Mouse (Mus musculus) lung, postnatal 0 days (tissue): ENCODE measurements at regions not wholly inside any gene's neighbourhood (a gene's known extent, or its start where the extent isn't known, plus 50 kb on each side); places are given as distances from the start of the nearest gene placed in this dataset.
"Not testable (repeated sequence)": the region's sequence is repeated elsewhere in the genome, so short reads cannot be mapped to it uniquely, and the experiment has no call there.

Experiments
- ATAC-seq: fragments of 200-750 bp; cut with Nextera tagmentation; 2 replicates; pipeline ENCODE4 v1.8.0; 2017; ENCODE audit warnings: moderate library complexity
- DNase-seq: peaks from one replicate; pipeline ENCODE4 v3.0.0-alpha.2; 2016; ENCODE audit warnings: low spot score
- H3K27ac ChIP-seq: fragments of 300-500 bp; sonication (generic); 2 replicates; pipeline ENCODE4 v1.5.1; 2014; ENCODE audit warnings: antibody characterized with exemption, mild to moderate bottlenecking, low read length, mixed read lengths
- H3K27me3 ChIP-seq: fragments of 300-500 bp; sonication (generic); replicated peaks from 2 replicates; pipeline ENCODE4 v1.6.1; 2014; ENCODE audit warnings: low read length, mixed read lengths; ENCODE audit not compliant: insufficient read depth
- H3K36me3 ChIP-seq: fragments of 300-500 bp; sonication (generic); 2 replicates; pipeline ENCODE4 v1.6.1; 2014; ENCODE audit warnings: low read length, mixed read lengths; ENCODE audit not compliant: insufficient read depth
- H3K4me1 ChIP-seq: fragments of 300-500 bp; sonication (generic); 2 replicates; pipeline ENCODE4 v1.6.1; 2014; ENCODE audit warnings: antibody characterized with exemption, low read depth, low read length, mixed read lengths; ENCODE audit not compliant: insufficient read depth
- H3K4me2 ChIP-seq: fragments of 300-500 bp; sonication (generic); replicated peaks from 2 replicates; pipeline ENCODE4 v1.6.1; 2014; ENCODE audit warnings: low read depth, mild to moderate bottlenecking, low read length, moderate library complexity, mixed read lengths
- H3K4me3 ChIP-seq: fragments of 300-500 bp; sonication (generic); 2 replicates; pipeline ENCODE4 v1.5.1; 2014; ENCODE audit warnings: low read depth, low read length
- H3K9ac ChIP-seq: fragments of 300-500 bp; sonication (generic); replicated peaks from 2 replicates; pipeline ENCODE4 v1.6.1; 2014; ENCODE audit warnings: low read depth, mild to moderate bottlenecking
- H3K9me3 ChIP-seq: fragments of 300-500 bp; sonication (generic); 2 replicates; pipeline ENCODE4 v1.6.1; 2016; ENCODE audit warnings: low read length, mixed read lengths
- CTCF ChIP-seq: IDR thresholded peaks from 2 replicates; pipeline ENCODE4 v1.5.1; 2016; ENCODE audit warnings: antibody characterized with exemption, mild to moderate bottlenecking
- EP300 ChIP-seq: IDR thresholded peaks from 2 replicates; pipeline ENCODE4 v1.6.1; 2016; ENCODE audit warnings: antibody characterized with exemption, mild to moderate bottlenecking, control low read depth
- WGBS: fragments of 180-500 bp; shearing (Covaris S2); extraction: QIAGEN DNeasy Blood & Tissue Kit; methylation state at CpG from one replicate; pipeline ENCODE4 v1.1.7; 2014; 5-methylcytosine and 5-hydroxymethylcytosine counted together

GRCm38 (mm10) chr4:55253769-55254168 is 96.1 kb upstream of the Rad23b start:
- no peak for TF ChIP-seq EP300
- TF ChIP-seq CTCF: no peak
- ATAC-seq: no peak

GRCm38 (mm10) chr4:55271965-55272630 is 77.7 kb upstream of the Rad23b start:
- no peak overlapping the region for H3K4me3 ChIP-seq
- H3K27ac ChIP-seq: no peak overlapping the region
- H3K4me1 ChIP-seq: no peaks in the 10 kb centered on the region
- ATAC-seq: no peak
- H3K36me3 ChIP-seq: no peaks in the 10 kb centered on the region
- WGBS: 57% methylated on average over 8 of the region's 8 CpGs
- H3K9me3 ChIP-seq: no peaks in the 10 kb centered on the region
- no peak overlapping the region for H3K9ac ChIP-seq
- H3K27me3 ChIP-seq: no peaks in the 10 kb centered on the region
- TF ChIP-seq EP300: no peak
- no peak for TF ChIP-seq CTCF
- no peak overlapping the region for H3K4me2 ChIP-seq
- DNase-seq: no peak

More at GRCm38 (mm10) chr4:55253769-55254168, 96.1 kb upstream of the Rad23b start:
- no peak for DNase-seq
- Histone ChIP-seq H3K9ac (no peak overlapping the region), H3K4me2 (no peak overlapping the region), H3K4me1 (no peaks in the 10 kb centered on the region), H3K27me3 (no peaks in the 10 kb centered on the region), H3K9me3 (no peaks in the 10 kb centered on the region), H3K36me3 (no peaks in the 10 kb centered on the region), H3K27ac (no peak overlapping the region), H3K4me3 (no peak overlapping the region)
- WGBS: 77% methylated on average over 8 of the region's 8 CpGs

GRCm38 (mm10) chr4:55276300-55276952 is 73.4 kb upstream of the Rad23b start:
- ATAC-seq: no peak

GRCm38 (mm10) chr4:55279351-55279750 is 70.5 kb upstream of the Rad23b start:
- H3K9ac ChIP-seq, H3K4me2 ChIP-seq, H3K27me3 ChIP-seq, H3K27ac ChIP-seq, H3K4me3 ChIP-seq, H3K4me1 ChIP-seq, H3K36me3 ChIP-seq, ATAC-seq, DNase-seq, H3K9me3 ChIP-seq: not testable (repeated sequence)
- 83% methylated on average over 8 of the region's 8 CpGs for whole genome bisulfite sequencing

More at GRCm38 (mm10) chr4:55276300-55276952, 73.4 kb upstream of the Rad23b start:
- Histone ChIP-seq H3K4me1 (no peaks in the 10 kb centered on the region), H3K4me3 (no peak overlapping the region), H3K9me3 (no peaks in the 10 kb centered on the region), H3K27me3 (no peaks in the 10 kb centered on the region), H3K36me3 (no peaks in the 10 kb centered on the region), H3K9ac (no peak overlapping the region), H3K27ac (no peak overlapping the region), H3K4me2 (no peak overlapping the region)
- 44% methylated on average over 5 of the region's 5 CpGs for WGBS
- DNase-seq: peak; percentile 21
- TF ChIP-seq EP300: no peak
- no peak for TF ChIP-seq CTCF

- H3K27ac ChIP-seq: no peak overlapping the region
- no peaks in the 10 kb centered on the region for H3K27me3 ChIP-seq
- ATAC-seq: no peak
- no peaks in the 10 kb centered on the region for H3K36me3 ChIP-seq
- H3K4me2 ChIP-seq: no peak overlapping the region
- H3K9me3 ChIP-seq: no peaks in the 10 kb centered on the region
- H3K9ac ChIP-seq: no peak overlapping the region
- H3K4me1 ChIP-seq: no peaks in the 10 kb centered on the region
- DNase-seq: no peak
- WGBS: 84% methylated on average over 3 of the region's 3 CpGs
- no peak overlapping the region for H3K4me3 ChIP-seq
- TF ChIP-seq EP300 (no peak), CTCF (peak; percentile 45)
These were observed 69.1 kb upstream of the Rad23b start for GRCm38 (mm10) chr4:55280706-55281105.

- no peak for TF ChIP-seq EP300
- TF ChIP-seq CTCF: no peak
These were observed 68.3 kb upstream of the Rad23b start for GRCm38 (mm10) chr4:55281486-55282096.

More at GRCm38 (mm10) chr4:55281486-55282096, 68.3 kb upstream of the Rad23b start:
- Histone ChIP-seq H3K4me2 (no peak overlapping the region), H3K27me3 (0 out of 2 replicates have a peak, but pooled peaks cover 3% of the 10 kb centered on the region), H3K36me3 (no peaks in the 10 kb centered on the region), H3K4me3 (no peak overlapping the region), H3K9me3 (no peaks in the 10 kb centered on the region), H3K9ac (no peak overlapping the region), H3K4me1 (no peaks in the 10 kb centered on the region), H3K27ac (no peak overlapping the region)
- WGBS: 77% methylated on average over 14 of the region's 14 CpGs
- ATAC-seq (no peak), DNase-seq (no peak)
